Mouse (Mus musculus): ENCODE measurements around the gene Spata22. TPM values are rescaled to one million over a fixed set of nuclear protein-coding genes. Genes with fewer than 3 reads are reported as not detected.

Gene Spata22
- polyA plus RNA-seq, 1 experiment from 2014 or later: not detected

- 49% methylated on average over 3 of the region's 3 CpGs for WGBS
- H3K27me3 ChIP-seq (ENCODE audit: control insufficient read depth, insufficient read depth, low read length): no peaks in the 10 kb centered on the region
- H3K36me3 ChIP-seq (replicated peaks; ENCODE audit: control insufficient read depth, insufficient read depth, low read depth, low read length): no peaks in the 10 kb centered on the region
- ATAC-seq (replicated peaks; ENCODE audit: insufficient number of reproducible peaks, low FRiP score, low TSS enrichment, low read depth) (no peak), DNase-seq (ENCODE audit: low spot score) (no peak)
- H3K4me1 ChIP-seq (ENCODE audit: control insufficient read depth, insufficient read depth, low read length): no peaks in the 10 kb centered on the region
- H3K4me2 ChIP-seq (ENCODE audit: low read depth, low read length): no peak within 1 kb of the TSS
- H3K27ac ChIP-seq (replicated peaks; ENCODE audit: low read depth, low read length): no peak within 1 kb of the TSS
- no peak within 1 kb of the TSS for H3K4me3 ChIP-seq (ENCODE audit: low read depth, low read length)
- no peak within 1 kb of the TSS for H3K9ac ChIP-seq (replicated peaks; ENCODE audit: low read length)
- no peaks in the 10 kb centered on the region for H3K9me3 ChIP-seq (replicated peaks; ENCODE audit: control insufficient read depth, low read length)
Measured at GRCm38 (mm10) chr11:73350483-73350882, 20.9 kb downstream of the Spata22 start, which contains the start of gene Olfr20. Olfr20 (plus strand) TSS chr11:73350783.

- Histone ChIP-seq H3K4me2 (ENCODE audit: low read depth, low read length) (no peak within 1 kb of the TSS), H3K36me3 (replicated peaks; ENCODE audit: control insufficient read depth, insufficient read depth, low read depth, low read length) (no peaks in the 10 kb centered on the region), H3K27ac (replicated peaks; ENCODE audit: low read depth, low read length) (no peak within 1 kb of the TSS), H3K4me1 (ENCODE audit: control insufficient read depth, insufficient read depth, low read length) (no peaks in the 10 kb centered on the region), H3K27me3 (ENCODE audit: control insufficient read depth, insufficient read depth, low read length) (no peaks in the 10 kb centered on the region), H3K4me3 (ENCODE audit: low read depth, low read length) (no peak within 1 kb of the TSS), H3K9ac (replicated peaks; ENCODE audit: low read length) (no peak within 1 kb of the TSS), H3K9me3 (replicated peaks; ENCODE audit: control insufficient read depth, low read length) (no peaks in the 10 kb centered on the region)
- WGBS: 93% methylated on average over 2 of the region's 2 CpGs
- ATAC-seq (replicated peaks; ENCODE audit: insufficient number of reproducible peaks, low FRiP score, low TSS enrichment, low read depth) (no peak), DNase-seq (ENCODE audit: low spot score) (no peak)
Measured at GRCm38 (mm10) chr11:73370946-73371345, 41.4 kb downstream of the Spata22 start, which contains the start of gene Olfr376. Olfr376 (plus strand) TSS chr11:73371246.

- no peaks in the 10 kb centered on the region for H3K9me3 ChIP-seq (replicated peaks; ENCODE audit: control insufficient read depth, low read length)
- H3K27ac ChIP-seq (replicated peaks; ENCODE audit: low read depth, low read length): no peak overlapping the region
- no peaks in the 10 kb centered on the region for H3K36me3 ChIP-seq (replicated peaks; ENCODE audit: control insufficient read depth, insufficient read depth, low read depth, low read length)
- no peak overlapping the region for H3K9ac ChIP-seq (replicated peaks; ENCODE audit: low read length)
- no peak overlapping the region for H3K4me2 ChIP-seq (ENCODE audit: low read depth, low read length)
- no peaks in the 10 kb centered on the region for H3K27me3 ChIP-seq (ENCODE audit: control insufficient read depth, insufficient read depth, low read length)
- no peak for DNase-seq (ENCODE audit: low spot score)
- 71% methylated on average over 4 of the region's 4 CpGs for WGBS
- no peak for ATAC-seq (replicated peaks; ENCODE audit: insufficient number of reproducible peaks, low FRiP score, low TSS enrichment, low read depth)
- no peak overlapping the region for H3K4me3 ChIP-seq (ENCODE audit: low read depth, low read length)
- no peaks in the 10 kb centered on the region for H3K4me1 ChIP-seq (ENCODE audit: control insufficient read depth, insufficient read depth, low read length)
Measured at GRCm38 (mm10) chr11:73395374-73395773, 65.8 kb downstream of the Spata22 start.

Other genes with a start within 250 kb of the Spata22 start
- gene Itgae, start 239.2 kb upstream of the Spata22 start, polyA plus RNA-seq (2014; fragmentation: Nextera tagmentation; extraction: Ambion mirVana): 0.06 and 0.17 TPM in 2 replicates
- 20.1 and 21.6 TPM in 2 replicates for gene Haspin, start 191.4 kb upstream of the Spata22 start, polyA plus RNA-seq (2014; fragmentation: Nextera tagmentation; extraction: Ambion mirVana)
- 0.14 TPM in 1 of 2 replicates, not detected in the other for gene P2rx5, start 169.3 kb upstream of the Spata22 start, polyA plus RNA-seq (2014; fragmentation: Nextera tagmentation; extraction: Ambion mirVana)
- gene Emc6, start 152.7 kb upstream of the Spata22 start, polyA plus RNA-seq (2014; fragmentation: Nextera tagmentation; extraction: Ambion mirVana): 112 and 115 TPM in 2 replicates
- gene Tax1bp3, start 152.7 kb upstream of the Spata22 start, polyA plus RNA-seq (2014; fragmentation: Nextera tagmentation; extraction: Ambion mirVana): 218 and 228 TPM in 2 replicates
- gene Ctns, start 130.7 kb upstream of the Spata22 start, polyA plus RNA-seq (2014; fragmentation: Nextera tagmentation; extraction: Ambion mirVana): 22.4 and 22.8 TPM in 2 replicates
- 0.93 and 1.0 TPM in 2 replicates for gene Shpk, start 130.3 kb upstream of the Spata22 start, polyA plus RNA-seq (2014; fragmentation: Nextera tagmentation; extraction: Ambion mirVana)
- 0.15 and 0.29 TPM in 2 replicates for gene Trpv1, start 95.4 kb upstream of the Spata22 start, polyA plus RNA-seq (2014; fragmentation: Nextera tagmentation; extraction: Ambion mirVana)
- gene Trpv3, start 62.4 kb upstream of the Spata22 start, polyA plus RNA-seq (2014; fragmentation: Nextera tagmentation; extraction: Ambion mirVana): 0.03 TPM in 1 of 2 replicates, not detected in the other
- gene Aspa, start 145 bp upstream of the Spata22 start, polyA plus RNA-seq (2014; fragmentation: Nextera tagmentation; extraction: Ambion mirVana): 0.32 and 0.79 TPM in 2 replicates
- not detected in 2 replicates for gene Gm49340, start within 50 bp of the Spata22 start, polyA plus RNA-seq (2014; fragmentation: Nextera tagmentation; extraction: Ambion mirVana)
- gene Olfr20, start 21.0 kb downstream of the Spata22 start, polyA plus RNA-seq (2014; fragmentation: Nextera tagmentation; extraction: Ambion mirVana): not detected in 2 replicates
- gene Olfr376, start 41.5 kb downstream of the Spata22 start, polyA plus RNA-seq (2014; fragmentation: Nextera tagmentation; extraction: Ambion mirVana): not detected in 2 replicates
- not detected in 2 replicates for gene Olfr1, start 69.9 kb downstream of the Spata22 start, polyA plus RNA-seq (2014; fragmentation: Nextera tagmentation; extraction: Ambion mirVana)
- not detected in 2 replicates for gene Olfr378, start 98.7 kb downstream of the Spata22 start, polyA plus RNA-seq (2014; fragmentation: Nextera tagmentation; extraction: Ambion mirVana)
- not detected in 2 replicates for gene Olfr380, start 127.8 kb downstream of the Spata22 start, polyA plus RNA-seq (2014; fragmentation: Nextera tagmentation; extraction: Ambion mirVana)
- gene Olfr381, start 161.9 kb downstream of the Spata22 start, polyA plus RNA-seq (2014; fragmentation: Nextera tagmentation; extraction: Ambion mirVana): not detected in 2 replicates
- gene Olfr382, start 187.5 kb downstream of the Spata22 start, polyA plus RNA-seq (2014; fragmentation: Nextera tagmentation; extraction: Ambion mirVana): not detected in 2 replicates

Data from embryonic facial prominence, embryonic 11.5 days (tissue).